Mouse (Mus musculus) ES-E14 (cell line): ENCODE results near the gene AC170998.1. TPM values are rescaled to one million over a fixed set of nuclear protein-coding genes. Genes with fewer than 3 reads are reported as not detected.

ENCODE experiments used
- DNase-seq: peaks from one replicate; pipeline ENCODE4 v3.0.0-alpha.2; 2013; ENCODE audit warnings: low read depth, low spot score
- H3K27ac ChIP-seq: 2 replicates; pipeline ENCODE4 v1.5.1; 2012; ENCODE audit warnings: low read depth, mild to moderate bottlenecking, low read length, moderate library complexity, mixed read lengths; ENCODE audit not compliant: poor library complexity, insufficient read depth, severe bottlenecking
- H3K36me3 ChIP-seq: 2 replicates; pipeline ENCODE4 v1.6.1; 2012; ENCODE audit warnings: mild to moderate bottlenecking, low read length, moderate library complexity, mixed read lengths; ENCODE audit not compliant: control insufficient read depth, poor library complexity, insufficient read depth, severe bottlenecking
- H3K4me1 ChIP-seq, 2 experiments: fragments of 150-350 bp in 1 of 2; sonication (generic) in 1 of 2; 2 replicates each; pipeline ENCODE4 v1.6.1; 2012; ENCODE audit warnings: low read length in 2 of 2, mild to moderate bottlenecking in 1 of 2, mixed read lengths in 1 of 2; ENCODE audit not compliant: control insufficient read depth in 2 of 2, insufficient read depth in 2 of 2, poor library complexity in 1 of 2
- H3K4me3 ChIP-seq, 2 experiments: fragments of 150-350 bp in 1 of 2; sonication (generic) in 1 of 2; 2 replicates each; pipeline ENCODE4 v1.5.1; 2012; ENCODE audit warnings: low read length in 2 of 2, low read depth in 1 of 2, mild to moderate bottlenecking in 1 of 2, mixed read lengths in 1 of 2; ENCODE audit not compliant: insufficient read depth in 1 of 2, poor library complexity in 1 of 2, severe bottlenecking in 1 of 2
- H3K9ac ChIP-seq: 2 replicates; pipeline ENCODE4 v1.6.1; 2012; ENCODE audit warnings: low read depth, mild to moderate bottlenecking, low read length, mixed read lengths; ENCODE audit not compliant: poor library complexity, insufficient read depth, severe bottlenecking
- H3K9me3 ChIP-seq: fragments of 150-350 bp; sonication (generic); 2 replicates; pipeline ENCODE4 v1.6.1; 2012; ENCODE audit warnings: low read depth, mild to moderate bottlenecking, low read length; ENCODE audit not compliant: control insufficient read depth, insufficient read depth
- CHD2 ChIP-seq: IDR thresholded peaks from 2 replicates; pipeline ENCODE4 v1.6.1; 2014; ENCODE audit warnings: mild to moderate bottlenecking, low read depth, low read length, inconsistent platforms
- HCFC1 ChIP-seq: IDR thresholded peaks from 2 replicates; pipeline ENCODE4 v1.6.1; 2012; ENCODE audit warnings: low read length, inconsistent platforms, borderline replicate concordance; ENCODE audit not compliant: insufficient read depth
- MAFK ChIP-seq: IDR thresholded peaks from 2 replicates; pipeline ENCODE4 v1.6.1; 2014; ENCODE audit warnings: mild to moderate bottlenecking, low read depth, low read length, inconsistent platforms; ENCODE audit not compliant: insufficient read depth
- ZC3H11A ChIP-seq: IDR thresholded peaks from 2 replicates; pipeline ENCODE4 v1.6.1; 2012; ENCODE audit warnings: low read depth, mild to moderate bottlenecking, inconsistent platforms, low read length, borderline replicate concordance
- ZNF384 ChIP-seq: IDR thresholded peaks from 2 replicates; pipeline ENCODE4 v1.6.1; 2012; ENCODE audit warnings: low read depth, low read length, inconsistent platforms
- in situ Hi-C, 2 experiments: fragments of 600-800 bp; cut with MboI; formaldehyde crosslinking; loops; one replicate each; pipeline ENCODE4 v1.15.1; 2025; ENCODE audit warnings: low sequenced_read_pairs in 2 of 2, inconsistent platforms in 1 of 2; ENCODE audit not compliant: unreplicated experiment in 2 of 2
- total RNA-seq: library from RNA; depleted of rRNA; stranded (reverse); fragments of 300-350 nt; gene quantifications from 2 replicates; pipeline ENCODE4 v1.2.3, GENCODE M21; 2012

The AC170998.1 gene
- total RNA-seq, 1 experiment = 2.5 TPM

DNA sequence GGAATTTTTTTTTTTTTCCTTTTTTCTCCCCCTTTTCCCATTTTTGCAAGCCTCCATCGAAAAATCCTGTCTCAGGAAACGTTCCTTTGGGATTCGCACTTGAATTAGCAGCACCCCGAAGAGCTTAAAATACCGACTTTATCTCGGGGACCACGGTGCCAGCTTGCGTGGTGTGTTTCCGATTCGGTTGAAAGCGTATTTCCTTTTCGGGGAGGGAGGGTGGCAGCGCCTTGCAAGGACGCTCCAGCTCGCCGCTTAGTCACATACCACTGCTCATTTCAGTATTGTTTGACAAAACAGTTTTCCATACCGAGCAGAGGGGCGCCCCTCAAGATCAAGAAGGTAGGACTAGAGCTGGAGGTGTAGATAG is 33.6 kb upstream of the AC170998.1 start:
- Histone ChIP-seq H3K4me3 (peak overlapping the region; percentile 79 to 90), H3K27ac (no peak overlapping the region), H3K9ac (peak overlapping the region; percentile 91), H3K4me1 (peaks cover 0 to 6% of the 10 kb centered on the region in 2 experiments; a peak in 2 of 4 replicates), H3K36me3 (peaks cover 3% of the 10 kb centered on the region; the same call in 1 of the 2 replicates), H3K9me3 (no peaks in the 10 kb centered on the region)
- no peak for TF ChIP-seq MAFK
- 0 out of 2 replicates have a peak, but pooled peaks have one; percentile 42 for TF ChIP-seq ZNF384
- DNase-seq = no peak
- in situ Hi-C loops = no loop called here

- H3K4me3 ChIP-seq = peak overlapping the region in 1 of 2 experiments; percentile 90; a peak in 1 of 4 replicates
- TF ChIP-seq MAFK (no peak), ZNF384 (no peak), CHD2 (no peak), ZC3H11A (no peak), HCFC1 (no peak)
- peaks cover 3% of the 10 kb centered on the region; the same call in 1 of the 2 replicates for H3K36me3 ChIP-seq
- in situ Hi-C loops = no loop called here
- no peaks in the 10 kb centered on the region for H3K9me3 ChIP-seq
- peaks cover 0 to 9% of the 10 kb centered on the region in 2 experiments; a peak in 2 of 4 replicates for H3K4me1 ChIP-seq
- DNase-seq = no peak
- no peak overlapping the region for H3K27ac ChIP-seq
- H3K9ac ChIP-seq = no peak overlapping the region
These were observed 32.8 kb upstream of the AC170998.1 start for GRCm38 (mm10) chr17:28693086-28693485.

- in situ Hi-C loops = no loop called here
- Histone ChIP-seq H3K27ac (no peak overlapping the region), H3K36me3 (peaks cover 3% of the 10 kb centered on the region; the same call in 1 of the 2 replicates), H3K9me3 (no peaks in the 10 kb centered on the region), H3K4me3 (no peak overlapping the region), H3K4me1 (peaks cover 0 to 9% of the 10 kb centered on the region in 2 experiments; a peak in 2 of 4 replicates), H3K9ac (no peak overlapping the region)
- no peak for TF ChIP-seq HCFC1
- no peak for TF ChIP-seq CHD2
- TF ChIP-seq ZC3H11A = no peak
- TF ChIP-seq ZNF384 = no peak
- no peak for TF ChIP-seq MAFK
- no peak for DNase-seq
These were observed 31.8 kb upstream of the AC170998.1 start for GRCm38 (mm10) chr17:28694078-28694477.

GRCm38 (mm10) chr17:28694832-28695231 is 31.1 kb upstream of the AC170998.1 start:
- in situ Hi-C loops = no loop called here
- TF ChIP-seq ZC3H11A (no peak), MAFK (no peak), ZNF384 (no peak), HCFC1 (no peak), CHD2 (no peak)
- H3K9me3 ChIP-seq = no peaks in the 10 kb centered on the region
- H3K36me3 ChIP-seq = peaks cover 3% of the 10 kb centered on the region; the same call in 1 of the 2 replicates
- H3K4me1 ChIP-seq = peaks cover 0 to 9% of the 10 kb centered on the region in 2 experiments; a peak in 2 of 4 replicates
- no peak overlapping the region for H3K9ac ChIP-seq
- DNase-seq = no peak
- no peak overlapping the region for H3K27ac ChIP-seq
- H3K4me3 ChIP-seq = no peak overlapping the region

DNA sequence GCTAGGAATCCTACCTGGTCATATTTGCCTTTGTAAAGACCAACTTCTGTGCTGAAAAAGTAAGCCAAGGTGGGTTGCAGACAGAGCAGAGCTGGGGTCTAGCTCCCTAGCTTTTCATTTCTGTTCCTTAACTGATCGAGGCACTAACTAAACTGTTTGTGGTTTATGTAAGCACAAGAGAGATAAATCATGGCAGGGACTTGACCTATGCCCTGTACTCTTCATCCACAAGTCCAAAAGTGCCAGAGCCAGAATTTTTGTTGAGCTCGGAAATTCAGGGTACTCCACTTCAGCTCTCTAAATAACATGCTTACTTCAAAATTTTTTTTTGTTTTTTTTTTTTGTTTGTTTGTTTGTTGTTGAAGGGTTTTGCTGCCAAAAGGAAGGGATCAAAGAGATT is 29.2 kb upstream of the AC170998.1 start:
- Histone ChIP-seq H3K4me1 (peaks cover 0 to 9% of the 10 kb centered on the region in 2 experiments; a peak in 1 of 4 replicates), H3K36me3 (peaks cover 5% of the 10 kb centered on the region; the same call in 1 of the 2 replicates)
- in situ Hi-C loops = no loop called here

More for the DNA sequence above, 29.2 kb upstream of the AC170998.1 start:
- no peak for TF ChIP-seq HCFC1
- TF ChIP-seq MAFK = no peak
- H3K9ac ChIP-seq = no peak overlapping the region
- no peaks in the 10 kb centered on the region for H3K9me3 ChIP-seq
- no peak for DNase-seq
- no peak overlapping the region for H3K4me3 ChIP-seq
- H3K27ac ChIP-seq = no peak overlapping the region
